Mouse (Mus musculus): ENCODE measurements around the gene Mlh1. TPM values are rescaled to one million over a fixed set of nuclear protein-coding genes. Genes with fewer than 3 reads are reported as not detected.

The Mlh1 gene
- polyA plus RNA-seq, 1 experiment from 2014 or later, result 35.2 TPM

DNA sequence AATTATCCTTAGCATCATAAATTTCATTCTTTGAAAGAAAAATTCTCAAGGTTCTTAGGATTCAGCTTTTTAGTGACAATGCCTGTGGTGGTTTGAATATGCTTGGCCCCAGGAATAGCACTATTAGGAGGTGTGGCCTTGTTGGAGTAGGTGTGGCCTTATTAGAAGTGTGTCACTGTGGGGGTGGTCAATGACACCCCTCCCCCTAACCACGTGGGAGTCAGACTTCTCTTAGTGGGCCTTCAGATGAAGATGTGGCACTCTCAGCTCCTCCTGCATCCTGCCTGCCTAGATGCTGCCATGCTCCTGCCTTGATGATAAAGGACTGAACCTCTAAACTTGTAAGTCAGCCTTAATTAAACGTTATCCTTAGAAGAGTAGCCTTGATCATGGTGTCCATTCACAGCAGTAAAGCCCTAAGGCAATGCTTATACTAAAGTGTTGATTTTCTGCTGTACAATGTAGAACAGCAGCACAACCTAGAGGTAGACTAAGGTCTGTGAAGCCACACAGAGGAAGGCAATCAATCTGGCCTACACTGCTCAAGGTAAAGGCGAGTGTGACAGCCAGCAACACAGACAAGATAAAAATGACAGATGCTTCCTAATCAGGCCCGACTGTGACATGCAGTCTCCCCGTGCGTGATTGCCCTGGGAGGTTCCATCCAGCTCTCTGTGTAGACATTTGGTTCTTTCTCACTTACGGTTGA, 19.3 kb downstream of the Mlh1 start:
- Histone ChIP-seq H3K27ac (replicated peaks) (no peak overlapping the region), H3K27me3 (replicated peaks) (no peaks in the 10 kb centered on the region), H3K4me3 (no peak overlapping the region), H3K4me1 (peaks cover 22% of the 10 kb centered on the region), H3K4me2 (no peak overlapping the region), H3K9me3 (no peaks in the 10 kb centered on the region), H3K36me3 (peaks cover 94% of the 10 kb centered on the region), H3K9ac (no peak overlapping the region; the same call in 1 of the 2 replicates)
- 43% methylated on average over 7 of the region's 7 CpGs for WGBS
- no peak for ATAC-seq (ENCODE audit: extremely low read depth, insufficient number of reproducible peaks, low FRiP score, low TSS enrichment)

DNA sequence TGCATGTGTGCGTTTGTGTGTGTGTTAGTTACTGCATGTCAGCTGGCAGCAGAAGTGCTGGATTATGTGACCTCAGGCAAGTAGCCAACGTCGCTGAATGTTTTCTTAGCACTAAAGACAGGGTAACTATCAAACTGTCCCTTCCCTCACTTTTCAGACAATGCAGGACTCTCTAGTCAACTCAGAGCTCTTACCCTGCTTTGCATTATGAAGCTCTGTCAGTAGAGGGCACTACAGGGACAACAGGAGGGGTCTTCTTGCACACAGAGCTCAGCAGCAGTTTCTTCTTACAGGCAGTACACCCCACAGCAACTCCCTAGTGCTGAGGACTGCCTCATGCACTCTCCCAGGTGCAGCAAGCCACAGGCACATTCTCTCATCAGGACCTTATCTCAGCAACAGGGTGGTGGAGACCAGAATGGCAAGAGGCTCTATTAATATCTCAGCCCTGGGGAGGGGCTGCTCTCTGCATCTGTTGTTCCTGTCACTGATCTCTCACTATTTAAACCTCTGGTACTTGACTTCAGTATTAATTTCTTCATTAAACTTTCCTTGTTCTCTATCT, 23.8 kb downstream of the Mlh1 start:
- Histone ChIP-seq H3K9ac (no peak overlapping the region; the same call in 1 of the 2 replicates), H3K36me3 (peaks cover 76% of the 10 kb centered on the region), H3K4me3 (no peak overlapping the region), H3K4me1 (peaks cover 37% of the 10 kb centered on the region), H3K4me2 (no peak overlapping the region), H3K9me3 (no peaks in the 10 kb centered on the region), H3K27me3 (replicated peaks) (no peaks in the 10 kb centered on the region), H3K27ac (replicated peaks) (peak overlapping the region; percentile 81)
- ATAC-seq (ENCODE audit: extremely low read depth, insufficient number of reproducible peaks, low FRiP score, low TSS enrichment), result no peak; the same call in 1 of the 2 replicates
- WGBS, result 52% methylated on average over 3 of the region's 3 CpGs

DNA sequence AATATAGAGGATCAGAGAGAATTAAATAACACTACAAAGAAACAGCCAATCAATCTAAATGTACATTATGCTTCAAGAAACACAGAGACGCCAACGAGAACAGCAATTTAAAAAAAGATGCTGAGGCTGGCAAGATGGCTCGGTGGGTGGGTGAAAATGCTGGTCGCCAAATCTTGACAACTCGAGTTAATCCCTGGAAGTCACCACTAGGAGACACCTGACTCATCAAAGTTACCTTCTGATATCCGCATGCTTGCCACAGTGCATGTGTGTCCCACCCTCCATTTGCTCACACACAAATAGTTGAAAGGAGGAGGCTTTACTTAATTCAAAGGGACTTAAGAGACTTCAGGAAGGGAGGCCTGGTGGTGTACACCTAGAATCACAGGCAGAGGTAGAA, 26.0 kb downstream of the Mlh1 start:
- H3K4me1 ChIP-seq, result peaks cover 57% of the 10 kb centered on the region
- H3K4me3 ChIP-seq, result no peak overlapping the region
- no peak for ATAC-seq (ENCODE audit: extremely low read depth, insufficient number of reproducible peaks, low FRiP score, low TSS enrichment)
- H3K27ac ChIP-seq (replicated peaks), result no peak overlapping the region
- peaks cover 64% of the 10 kb centered on the region for H3K36me3 ChIP-seq
- H3K27me3 ChIP-seq (replicated peaks), result no peaks in the 10 kb centered on the region
- no peaks in the 10 kb centered on the region for H3K9me3 ChIP-seq
- no peak overlapping the region for H3K4me2 ChIP-seq
- WGBS, result 79% methylated on average over 6 of the region's 6 CpGs
- H3K9ac ChIP-seq, result no peak overlapping the region

DNA sequence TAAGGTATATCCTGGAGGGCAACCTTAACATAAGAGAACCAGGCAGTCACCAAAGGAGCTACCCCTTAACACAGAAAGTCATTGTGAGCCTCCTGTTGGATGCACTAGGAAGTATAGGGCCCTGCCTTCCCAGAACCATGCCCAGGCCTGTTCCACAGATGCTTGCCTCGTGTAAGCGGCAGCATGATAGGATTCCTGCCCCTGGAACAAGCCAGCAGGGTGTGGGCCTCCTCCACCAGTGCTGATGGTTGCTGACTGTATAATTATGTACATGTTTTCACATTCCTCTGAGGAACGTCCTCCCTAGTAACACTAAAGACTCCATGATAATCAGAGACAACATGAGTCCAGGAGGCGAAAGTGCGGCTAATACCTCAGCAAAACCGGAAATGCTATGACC, 28.2 kb downstream of the Mlh1 start:
- H3K36me3 ChIP-seq, result peaks cover 64% of the 10 kb centered on the region
- no peak overlapping the region for H3K27ac ChIP-seq (replicated peaks)
- no peak overlapping the region for H3K4me2 ChIP-seq
- WGBS, result 66% methylated on average over 6 of the region's 6 CpGs
- H3K4me1 ChIP-seq, result peaks cover 53% of the 10 kb centered on the region
- H3K27me3 ChIP-seq (replicated peaks), result no peaks in the 10 kb centered on the region
- no peak for ATAC-seq (ENCODE audit: extremely low read depth, insufficient number of reproducible peaks, low FRiP score, low TSS enrichment)
- H3K9me3 ChIP-seq, result no peaks in the 10 kb centered on the region
- no peak overlapping the region for H3K9ac ChIP-seq
- no peak overlapping the region for H3K4me3 ChIP-seq

DNA sequence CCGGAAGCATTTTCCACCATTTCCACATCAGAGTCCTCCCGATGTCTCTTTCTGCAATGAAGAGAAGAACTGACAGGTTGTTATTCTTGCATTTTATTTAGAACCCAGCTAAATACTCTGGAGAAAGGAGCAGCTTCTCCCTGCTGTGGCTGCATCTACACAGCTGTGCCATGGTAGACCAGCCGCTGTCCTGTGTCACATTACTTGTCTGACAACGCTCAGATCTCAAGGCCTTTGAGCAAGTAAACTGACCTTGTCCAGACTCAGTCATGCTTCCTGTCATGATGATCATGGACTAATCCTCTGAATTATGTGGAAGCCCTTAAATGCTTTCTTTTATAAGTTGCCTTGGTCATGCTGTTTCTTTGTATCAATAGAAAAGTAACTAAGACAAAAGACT, 31.8 kb downstream of the Mlh1 start:
- Histone ChIP-seq H3K4me2 (no peak overlapping the region), H3K27ac (replicated peaks) (no peak overlapping the region), H3K4me3 (no peak overlapping the region), H3K36me3 (peaks cover 76% of the 10 kb centered on the region), H3K9ac (no peak overlapping the region), H3K27me3 (replicated peaks) (no peaks in the 10 kb centered on the region), H3K4me1 (peaks cover 37% of the 10 kb centered on the region), H3K9me3 (no peaks in the 10 kb centered on the region)
- no peak for ATAC-seq (ENCODE audit: extremely low read depth, insufficient number of reproducible peaks, low FRiP score, low TSS enrichment)
- WGBS, result 78% methylated on average over 4 of the region's 4 CpGs

DNA sequence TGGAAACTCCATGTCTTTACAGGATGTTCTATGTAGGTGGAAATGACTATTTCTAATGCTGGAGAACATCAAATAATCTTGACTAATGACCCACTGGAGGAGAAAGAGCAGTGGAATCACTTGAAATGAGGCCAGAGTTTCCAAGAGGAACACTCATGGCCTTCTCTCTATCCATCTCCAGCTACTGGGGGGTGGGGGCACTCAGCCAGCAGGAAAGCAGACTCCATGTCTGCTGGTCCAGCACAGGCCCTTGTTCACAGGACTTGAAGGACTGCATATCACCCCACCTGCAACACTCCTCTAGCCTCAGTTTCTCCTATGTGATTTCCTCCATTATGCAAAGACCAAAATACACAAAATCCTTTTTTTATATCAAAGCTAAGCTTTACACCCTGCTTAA, 33.9 kb downstream of the Mlh1 start:
- no peak overlapping the region for H3K9ac ChIP-seq
- no peak for ATAC-seq (ENCODE audit: extremely low read depth, insufficient number of reproducible peaks, low FRiP score, low TSS enrichment)
- no peak overlapping the region for H3K4me2 ChIP-seq
- H3K36me3 ChIP-seq, result peaks cover 88% of the 10 kb centered on the region
- no peaks in the 10 kb centered on the region for H3K9me3 ChIP-seq
- H3K27ac ChIP-seq (replicated peaks), result no peak overlapping the region
- peaks cover 29% of the 10 kb centered on the region for H3K4me1 ChIP-seq
- no peaks in the 10 kb centered on the region for H3K27me3 ChIP-seq (replicated peaks)
- no peak overlapping the region for H3K4me3 ChIP-seq

DNA sequence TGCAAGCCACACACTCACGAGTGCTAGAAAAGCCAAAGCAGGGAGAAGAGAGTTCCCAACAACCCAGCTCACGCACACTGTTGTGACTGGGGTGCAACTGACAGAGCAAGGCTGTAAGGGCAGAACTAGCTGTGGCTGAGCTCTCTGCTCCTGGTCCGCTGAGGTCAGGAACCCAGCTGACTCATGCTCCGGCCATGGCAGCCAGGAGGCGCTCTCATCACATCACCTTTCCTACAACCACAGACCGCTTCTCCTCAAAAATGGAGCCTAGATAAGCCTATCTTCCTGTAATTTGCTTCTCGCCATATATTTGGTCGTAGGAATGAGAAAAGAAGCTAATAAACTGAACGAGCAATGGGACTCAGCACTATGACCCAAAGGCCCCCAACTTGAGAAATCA, 36.9 kb downstream of the Mlh1 start:
- no peak for ATAC-seq (ENCODE audit: extremely low read depth, insufficient number of reproducible peaks, low FRiP score, low TSS enrichment)
- no peak overlapping the region for H3K27ac ChIP-seq (replicated peaks)
- H3K27me3 ChIP-seq (replicated peaks), result no peaks in the 10 kb centered on the region
- no peaks in the 10 kb centered on the region for H3K9me3 ChIP-seq
- H3K4me1 ChIP-seq, result peaks cover 17% of the 10 kb centered on the region
- 83% methylated on average over 9 of the region's 9 CpGs for WGBS
- no peak overlapping the region for H3K4me3 ChIP-seq
- no peak overlapping the region for H3K9ac ChIP-seq
- no peak overlapping the region for H3K4me2 ChIP-seq
- H3K36me3 ChIP-seq, result peaks cover 97% of the 10 kb centered on the region

DNA sequence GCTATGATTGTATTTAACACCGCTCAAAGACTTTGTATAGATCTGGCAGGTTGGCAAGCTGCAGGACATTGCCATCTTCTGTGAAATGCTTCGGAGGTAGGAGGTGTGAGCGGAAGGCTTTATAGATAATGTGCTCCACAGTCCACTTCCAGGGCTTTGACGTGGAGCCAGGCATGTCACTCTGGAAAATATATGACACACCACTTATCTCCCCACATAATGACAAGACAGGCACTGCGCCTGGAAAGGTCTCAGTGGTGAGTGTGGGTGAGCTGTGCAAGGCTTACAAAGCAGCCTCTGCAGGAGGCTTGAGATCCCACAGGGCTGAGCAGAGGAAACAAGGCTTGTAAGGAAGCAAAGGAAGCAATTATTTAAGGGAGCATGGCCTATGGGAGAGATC, 43.1 kb downstream of the Mlh1 start:
- H3K9ac ChIP-seq, result no peak overlapping the region

DNA sequence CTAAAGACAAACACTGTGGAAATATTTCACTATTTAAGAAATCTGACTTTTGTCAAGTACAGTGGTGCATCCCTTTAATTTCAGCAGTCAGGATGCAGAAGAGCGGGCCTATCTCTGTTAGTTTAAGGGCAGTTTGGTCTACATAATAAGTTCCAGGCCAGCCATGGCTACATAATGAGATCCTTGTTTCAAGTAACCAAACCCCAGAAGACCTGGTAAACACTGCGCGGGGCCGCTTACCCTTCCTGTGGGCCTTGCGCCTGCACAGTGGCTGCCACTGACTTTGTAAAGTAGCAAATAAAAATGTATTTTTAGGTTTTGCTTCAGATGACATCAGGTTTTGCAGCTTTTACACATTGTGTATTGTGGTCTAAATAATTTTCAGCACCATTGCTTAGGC, 48.2 kb downstream of the Mlh1 start:
- no peak overlapping the region for H3K27ac ChIP-seq (replicated peaks)
- H3K4me1 ChIP-seq, result peaks cover 39% of the 10 kb centered on the region
- H3K4me2 ChIP-seq, result no peak overlapping the region
- H3K36me3 ChIP-seq, result peaks cover 96% of the 10 kb centered on the region
- H3K9ac ChIP-seq, result no peak overlapping the region
- 96% methylated on average over 5 of the region's 5 CpGs for WGBS
- no peaks in the 10 kb centered on the region for H3K9me3 ChIP-seq
- no peak for ATAC-seq (ENCODE audit: extremely low read depth, insufficient number of reproducible peaks, low FRiP score, low TSS enrichment)
- H3K27me3 ChIP-seq (replicated peaks), result no peaks in the 10 kb centered on the region
- H3K4me3 ChIP-seq, result no peak overlapping the region

More for the DNA sequence above, 43.1 kb downstream of the Mlh1 start:
- Histone ChIP-seq H3K4me1 (peaks cover 54% of the 10 kb centered on the region), H3K27me3 (replicated peaks) (no peaks in the 10 kb centered on the region), H3K36me3 (peaks cover 96% of the 10 kb centered on the region), H3K4me3 (no peak overlapping the region), H3K4me2 (no peak overlapping the region), H3K27ac (replicated peaks) (peak overlapping the region; percentile 73), H3K9me3 (no peaks in the 10 kb centered on the region)
- 24% methylated on average over 5 of the region's 5 CpGs for WGBS
- ATAC-seq (ENCODE audit: extremely low read depth, insufficient number of reproducible peaks, low FRiP score, low TSS enrichment), result peak; percentile 70; the same call in 1 of the 2 replicates

DNA sequence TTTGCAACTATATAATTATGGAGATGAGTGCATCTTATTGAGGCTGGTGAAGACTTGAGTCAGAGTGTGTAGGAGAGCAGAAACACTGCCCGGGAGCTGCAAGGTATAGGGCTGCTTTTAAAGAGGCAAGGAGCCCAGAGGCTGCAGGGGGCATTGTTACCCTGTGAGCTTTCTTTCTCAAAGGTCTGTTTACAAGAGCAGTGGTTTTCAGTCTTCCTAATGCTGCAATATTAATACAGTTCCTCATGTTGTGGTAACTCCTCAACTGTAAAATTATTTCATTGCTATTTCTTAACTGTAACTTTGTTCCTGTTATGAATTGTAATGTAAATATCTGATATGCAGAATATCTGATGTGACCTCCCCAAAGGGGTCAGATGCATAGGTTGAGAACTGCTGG, 50.0 kb downstream of the Mlh1 start:
- 81% methylated on average over 1 of the region's 1 CpGs for WGBS
- Histone ChIP-seq H3K9ac (no peak overlapping the region), H3K4me1 (peaks cover 21% of the 10 kb centered on the region), H3K4me3 (no peak overlapping the region), H3K36me3 (peaks cover 96% of the 10 kb centered on the region), H3K27me3 (replicated peaks) (no peaks in the 10 kb centered on the region), H3K9me3 (no peaks in the 10 kb centered on the region), H3K27ac (replicated peaks) (no peak overlapping the region), H3K4me2 (no peak overlapping the region)
- no peak for ATAC-seq (ENCODE audit: extremely low read depth, insufficient number of reproducible peaks, low FRiP score, low TSS enrichment)

DNA sequence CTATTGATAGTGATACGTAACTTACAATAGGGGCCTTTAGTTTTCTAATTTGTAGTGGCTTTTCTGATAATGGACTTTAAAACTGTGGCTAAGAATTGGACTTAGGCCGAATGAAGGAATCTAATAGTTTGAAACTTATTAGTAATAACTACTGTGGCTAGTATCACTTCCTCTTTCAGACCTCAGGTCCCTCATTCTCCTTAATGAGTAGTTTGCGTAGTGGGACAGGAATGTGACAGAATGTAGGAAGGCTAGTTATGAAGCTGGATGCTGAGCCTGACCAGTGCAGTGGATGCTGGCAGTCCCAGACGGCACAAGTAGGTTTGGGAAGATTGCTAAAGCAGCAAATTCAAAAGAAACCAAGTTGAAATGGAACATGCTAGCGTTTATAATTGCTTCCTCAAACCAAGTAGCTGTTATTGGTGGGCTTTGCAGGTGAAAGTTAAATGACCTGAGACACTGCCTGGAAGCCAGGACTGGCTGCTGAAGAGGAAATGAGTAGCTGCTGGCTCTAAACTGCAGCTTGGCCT, 51.0 kb downstream of the Mlh1 start:
- WGBS, result 82% methylated on average over 5 of the region's 5 CpGs
- ATAC-seq (ENCODE audit: extremely low read depth, insufficient number of reproducible peaks, low FRiP score, low TSS enrichment), result no peak
- H3K4me3 ChIP-seq, result no peak overlapping the region

DNA sequence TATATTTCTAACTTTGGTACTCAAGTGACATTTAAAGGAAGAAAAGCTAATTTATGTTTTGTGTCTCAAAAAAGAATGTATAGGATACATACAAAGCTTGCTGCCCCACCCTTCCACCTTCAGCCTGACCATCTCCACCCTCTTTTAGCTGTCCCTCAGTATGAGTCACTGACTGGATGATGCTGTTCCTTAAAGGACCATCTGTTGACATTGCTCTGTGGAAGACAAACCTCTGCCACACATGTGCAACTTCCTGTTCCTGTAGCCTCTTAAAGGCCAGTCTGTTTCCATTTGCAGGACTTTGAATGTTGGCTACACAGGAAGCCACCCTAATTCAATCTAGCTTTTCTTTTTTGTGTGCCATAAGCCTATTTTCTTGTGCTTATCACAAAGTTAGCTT, 55.2 kb downstream of the Mlh1 start:
- H3K9me3 ChIP-seq, result no peaks in the 10 kb centered on the region
- no peaks in the 10 kb centered on the region for H3K27me3 ChIP-seq (replicated peaks)
- H3K4me2 ChIP-seq, result no peak overlapping the region
- no peak for ATAC-seq (ENCODE audit: extremely low read depth, insufficient number of reproducible peaks, low FRiP score, low TSS enrichment)
- peaks cover 32% of the 10 kb centered on the region for H3K4me1 ChIP-seq
- H3K4me3 ChIP-seq, result no peak overlapping the region
- no peak overlapping the region for H3K9ac ChIP-seq
- peaks cover 79% of the 10 kb centered on the region for H3K36me3 ChIP-seq
- H3K27ac ChIP-seq (replicated peaks), result no peak overlapping the region

More for the DNA sequence above, 51.0 kb downstream of the Mlh1 start:
- H3K9me3 ChIP-seq, result no peaks in the 10 kb centered on the region
- peaks cover 11% of the 10 kb centered on the region for H3K4me1 ChIP-seq
- H3K27ac ChIP-seq (replicated peaks), result no peak overlapping the region
- H3K4me2 ChIP-seq, result no peak overlapping the region
- H3K36me3 ChIP-seq, result peaks cover 96% of the 10 kb centered on the region
- H3K27me3 ChIP-seq (replicated peaks), result no peaks in the 10 kb centered on the region
- no peak overlapping the region for H3K9ac ChIP-seq

Data from heart, embryonic 13.5 days (tissue).